Mouse (Mus musculus) intestine, embryonic 15.5 days (tissue): ENCODE data around the gene Crk. TPM values are rescaled to one million over a fixed set of nuclear protein-coding genes. Genes with fewer than 3 reads are reported as not detected.

Source experiments
- ATAC-seq: fragments of 200-750 bp; cut with Nextera tagmentation; 2 replicates; pipeline ENCODE4 v1.8.0; 2017; ENCODE audit warnings: moderate TSS enrichment, moderate library complexity
- H3K27ac ChIP-seq: fragments of 300-500 bp; sonication (generic); 2 replicates; pipeline ENCODE4 v1.5.1; 2015; ENCODE audit warnings: mild to moderate bottlenecking, inconsistent platforms
- H3K27me3 ChIP-seq: fragments of 300-500 bp; sonication (generic); replicated peaks from 2 replicates; pipeline ENCODE4 v1.6.1; 2015; ENCODE audit warnings: inconsistent platforms
- H3K36me3 ChIP-seq: fragments of 300-500 bp; sonication (generic); 2 replicates; pipeline ENCODE4 v1.6.1; 2015; ENCODE audit warnings: inconsistent platforms
- H3K4me1 ChIP-seq: fragments of 300-500 bp; sonication (generic); replicated peaks from 2 replicates; pipeline ENCODE4 v1.6.1; 2015; ENCODE audit warnings: inconsistent platforms
- H3K4me2 ChIP-seq: fragments of 300-500 bp; sonication (generic); replicated peaks from 2 replicates; pipeline ENCODE4 v1.6.1; 2015; ENCODE audit warnings: mild to moderate bottlenecking, inconsistent platforms
- H3K4me3 ChIP-seq: fragments of 300-500 bp; sonication (generic); replicated peaks from 2 replicates; pipeline ENCODE4 v1.5.1; 2015; ENCODE audit warnings: inconsistent platforms
- H3K9ac ChIP-seq: fragments of 300-500 bp; sonication (generic); 2 replicates; pipeline ENCODE4 v1.6.1; 2015; ENCODE audit warnings: inconsistent platforms
- H3K9me3 ChIP-seq: fragments of 300-500 bp; sonication (generic); 2 replicates; pipeline ENCODE4 v1.6.1; 2016; ENCODE audit warnings: inconsistent platforms
- WGBS: fragments of 180-500 bp; shearing (Covaris S2); methylation state at CpG from one replicate; pipeline ENCODE4 v1.1.7; 2015; 5-methylcytosine and 5-hydroxymethylcytosine counted together
- polyA plus RNA-seq: library from polyadenylated mRNA; unstranded; fragments of >200 nt; fragmentation: Nextera tagmentation; extraction: Ambion mirVana; gene quantifications from 2 replicates; pipeline ENCODE4 v1.2.1, GENCODE M21; 2015

Gene Crk
- polyA plus RNA-seq, 1 experiment from 2014 or later = 109 TPM

DNA sequence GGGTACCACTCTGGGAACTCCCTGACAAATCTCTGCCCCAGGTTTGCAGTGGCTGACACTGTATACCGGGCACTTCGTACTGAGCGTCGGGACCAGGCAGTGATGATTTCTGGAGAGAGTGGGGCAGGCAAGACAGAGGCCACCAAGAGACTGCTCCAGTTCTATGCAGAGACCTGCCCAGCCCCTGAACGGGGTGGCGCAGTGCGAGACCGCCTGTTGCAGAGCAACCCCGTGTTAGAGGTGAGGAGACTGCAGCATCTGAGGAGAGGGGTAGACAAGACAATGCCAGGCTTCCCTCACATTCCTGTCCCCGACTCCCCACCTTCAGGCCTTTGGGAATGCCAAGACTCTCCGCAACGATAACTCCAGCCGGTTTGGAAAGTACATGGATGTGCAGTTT is 20.7 kb upstream of the Crk start:
- WGBS = 92% methylated on average over 13 of the region's 13 CpGs
- Histone ChIP-seq H3K4me3 (no peak overlapping the region), H3K4me1 (peaks cover 35% of the 10 kb centered on the region), H3K27me3 (no peaks in the 10 kb centered on the region), H3K4me2 (no peak overlapping the region), H3K9me3 (no peaks in the 10 kb centered on the region), H3K9ac (no peak overlapping the region), H3K36me3 (peaks cover 31% of the 10 kb centered on the region), H3K27ac (no peak overlapping the region)
- no peak for ATAC-seq

DNA sequence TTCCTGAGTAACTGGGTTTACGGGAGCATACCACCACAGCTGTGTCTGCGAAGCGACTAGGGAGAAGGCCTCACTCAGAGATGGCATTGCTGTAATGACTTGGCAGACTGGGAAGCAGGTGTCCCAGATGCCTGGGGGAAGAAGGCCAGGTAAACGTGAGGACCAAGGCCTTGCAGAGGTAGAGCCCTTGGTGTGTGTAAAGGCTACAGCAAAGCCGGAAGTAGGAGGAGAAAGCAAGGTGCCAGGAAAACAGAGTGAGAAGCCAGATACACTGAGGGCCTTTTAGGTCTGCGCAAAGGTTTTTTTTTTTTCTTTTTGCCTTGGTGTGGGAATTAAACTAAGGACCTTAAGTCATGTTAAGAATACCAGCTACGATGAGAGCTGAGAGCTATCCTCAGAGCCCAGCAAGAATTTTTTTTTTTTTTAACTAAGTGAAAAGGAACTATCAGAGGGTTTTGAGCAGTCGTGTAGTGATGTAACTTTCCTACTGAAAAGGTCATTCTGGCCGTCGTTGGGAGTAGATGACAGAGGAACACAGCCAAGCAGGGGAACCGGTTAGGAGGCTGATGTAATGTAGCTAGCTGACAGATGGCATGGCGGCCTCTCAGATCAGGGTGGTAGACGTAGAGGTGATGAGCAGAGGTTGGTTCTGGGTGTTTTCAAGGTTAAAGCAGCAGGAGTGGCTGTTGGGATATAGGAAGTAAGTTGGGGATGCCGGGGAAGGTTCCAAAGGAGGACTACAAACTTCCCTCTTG is 19.9 kb upstream of the Crk start:
- H3K9me3 ChIP-seq = no peaks in the 10 kb centered on the region
- no peak for ATAC-seq

DNA sequence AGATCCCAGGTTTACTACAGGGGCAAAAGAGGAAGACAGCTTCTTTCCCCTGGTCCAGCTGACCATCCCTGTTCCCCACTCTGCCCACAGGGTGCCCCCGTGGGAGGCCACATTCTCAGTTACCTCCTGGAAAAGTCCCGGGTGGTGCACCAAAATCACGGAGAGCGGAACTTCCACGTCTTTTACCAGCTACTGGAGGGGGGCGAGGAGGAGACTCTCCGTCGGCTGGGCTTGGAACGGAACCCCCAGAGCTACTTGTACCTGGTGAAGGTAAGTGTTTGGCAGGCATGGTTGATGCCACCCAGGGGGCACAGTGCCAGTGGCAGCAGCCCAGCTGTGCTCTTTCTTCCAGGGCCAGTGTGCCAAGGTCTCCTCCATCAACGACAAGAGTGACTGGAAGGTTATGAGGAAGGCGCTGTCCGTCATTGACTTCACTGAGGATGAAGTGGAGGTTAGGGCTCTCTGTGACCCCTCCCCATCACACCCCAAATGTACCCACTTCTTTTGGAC is 18.9 kb upstream of the Crk start:
- WGBS = 92% methylated on average over 12 of the region's 12 CpGs
- Histone ChIP-seq H3K9me3 (no peaks in the 10 kb centered on the region), H3K4me2 (no peak overlapping the region), H3K4me3 (no peak overlapping the region), H3K4me1 (peaks cover 17% of the 10 kb centered on the region), H3K27ac (no peak overlapping the region), H3K36me3 (peaks cover 32% of the 10 kb centered on the region), H3K27me3 (no peaks in the 10 kb centered on the region), H3K9ac (no peak overlapping the region)
- ATAC-seq = no peak

More for the DNA sequence above, 19.9 kb upstream of the Crk start:
- Histone ChIP-seq H3K4me2 (no peak overlapping the region), H3K4me1 (peaks cover 27% of the 10 kb centered on the region), H3K27me3 (no peaks in the 10 kb centered on the region), H3K9ac (no peak overlapping the region), H3K27ac (no peak overlapping the region), H3K36me3 (peaks cover 31% of the 10 kb centered on the region), H3K4me3 (no peak overlapping the region)
- WGBS = 81% methylated on average over 14 of the region's 14 CpGs

DNA sequence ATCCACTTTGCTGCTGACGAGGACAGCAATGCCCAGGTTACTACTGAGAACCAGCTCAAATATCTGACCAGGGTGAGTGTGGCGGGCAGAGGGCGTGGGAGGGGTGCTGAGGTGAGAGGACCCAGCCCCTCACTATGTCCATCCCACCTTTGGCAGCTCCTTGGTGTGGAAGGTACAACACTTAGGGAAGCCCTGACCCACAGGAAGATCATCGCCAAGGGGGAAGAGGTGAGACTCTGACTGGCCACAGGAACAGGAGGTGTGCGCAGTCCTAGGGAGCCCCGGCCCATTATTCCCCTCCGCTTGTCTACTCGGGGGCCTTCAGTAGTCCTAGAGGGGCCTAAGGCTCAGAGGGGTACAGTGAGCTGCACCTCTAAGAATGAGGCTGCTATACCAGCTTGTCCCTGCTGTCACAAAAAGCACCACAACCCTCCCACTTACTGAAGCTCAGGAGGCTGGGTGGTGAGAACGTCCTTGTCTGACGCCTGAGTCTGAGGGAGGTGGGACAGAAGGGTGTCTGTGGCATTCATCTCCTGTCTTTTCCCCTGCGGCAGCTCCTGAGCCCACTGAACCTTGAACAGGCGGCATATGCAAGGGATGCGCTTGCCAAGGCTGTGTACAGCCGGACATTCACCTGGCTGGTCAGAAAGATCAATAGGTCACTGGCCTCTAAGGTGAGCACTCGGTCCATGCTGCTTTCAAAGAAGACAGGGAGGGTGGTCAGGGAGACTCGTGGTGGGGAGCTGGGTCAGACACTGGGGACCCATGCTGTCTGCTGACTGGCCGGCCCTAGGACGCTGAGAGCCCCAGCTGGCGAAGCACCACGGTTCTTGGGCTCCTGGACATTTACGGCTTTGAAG is 17.9 kb upstream of the Crk start:
- peaks cover 12% of the 10 kb centered on the region for H3K4me1 ChIP-seq
- 89% methylated on average over 21 of the region's 21 CpGs for WGBS
- no peaks in the 10 kb centered on the region for H3K9me3 ChIP-seq
- peaks cover 42% of the 10 kb centered on the region for H3K36me3 ChIP-seq
- no peak for ATAC-seq
- H3K27me3 ChIP-seq = no peaks in the 10 kb centered on the region
- H3K27ac ChIP-seq = no peak overlapping the region
- H3K4me2 ChIP-seq = no peak overlapping the region
- no peak overlapping the region for H3K4me3 ChIP-seq
- H3K9ac ChIP-seq = no peak overlapping the region

DNA sequence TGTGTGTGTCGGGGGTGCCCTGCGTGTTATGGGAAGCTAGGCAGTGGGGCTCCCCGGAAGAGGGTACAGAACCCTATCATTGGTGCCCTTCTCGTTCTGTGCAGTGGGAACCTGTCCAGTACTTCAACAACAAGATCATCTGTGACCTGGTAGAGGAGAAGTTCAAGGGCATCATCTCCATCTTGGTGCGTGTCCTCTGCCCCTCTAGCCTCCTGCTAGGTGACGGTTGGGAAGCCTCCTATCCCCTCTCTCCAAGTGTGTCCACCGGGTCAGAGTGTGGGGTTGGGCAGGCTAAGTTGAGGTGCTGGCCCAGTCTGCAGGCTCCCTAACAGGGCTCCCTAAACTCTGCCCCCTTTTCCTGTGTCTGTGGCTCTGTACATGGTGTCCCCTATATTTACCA is 16.9 kb upstream of the Crk start:
- Histone ChIP-seq H3K4me2 (no peak overlapping the region), H3K27me3 (no peaks in the 10 kb centered on the region), H3K4me3 (no peak overlapping the region), H3K9me3 (no peaks in the 10 kb centered on the region), H3K27ac (no peak overlapping the region), H3K9ac (no peak overlapping the region), H3K36me3 (peaks cover 51% of the 10 kb centered on the region), H3K4me1 (peaks cover 3% of the 10 kb centered on the region; the same call in 1 of the 2 replicates)
- no peak for ATAC-seq
- 93% methylated on average over 7 of the region's 7 CpGs for WGBS

DNA sequence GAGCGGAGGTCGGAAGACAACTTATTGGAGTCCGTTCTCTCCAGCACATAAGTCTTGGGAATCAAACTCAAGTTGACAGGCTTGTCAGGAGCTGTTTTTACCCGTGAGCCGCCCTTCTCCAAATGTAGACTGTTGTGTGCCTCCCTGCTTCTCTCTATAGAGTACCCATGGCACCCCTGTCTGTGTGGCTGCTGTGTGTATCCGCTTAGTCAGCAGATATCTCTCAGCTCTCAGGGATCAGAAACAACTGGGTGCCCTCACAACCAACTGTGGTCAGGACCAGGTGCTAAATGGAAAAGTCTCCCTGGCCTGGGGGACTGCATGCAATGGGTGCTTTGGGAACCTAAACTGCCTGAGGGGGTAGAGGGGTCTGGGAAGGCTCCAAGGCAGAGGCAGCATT is 12.8 kb upstream of the Crk start:
- H3K4me1 ChIP-seq = no peaks in the 10 kb centered on the region
- H3K9me3 ChIP-seq = no peaks in the 10 kb centered on the region
- no peak overlapping the region for H3K9ac ChIP-seq
- ATAC-seq = no peak
- no peaks in the 10 kb centered on the region for H3K27me3 ChIP-seq
- H3K4me2 ChIP-seq = no peak overlapping the region
- H3K4me3 ChIP-seq = no peak overlapping the region
- peaks cover 62% of the 10 kb centered on the region for H3K36me3 ChIP-seq
- 92% methylated on average over 6 of the region's 6 CpGs for WGBS
- no peak overlapping the region for H3K27ac ChIP-seq

DNA sequence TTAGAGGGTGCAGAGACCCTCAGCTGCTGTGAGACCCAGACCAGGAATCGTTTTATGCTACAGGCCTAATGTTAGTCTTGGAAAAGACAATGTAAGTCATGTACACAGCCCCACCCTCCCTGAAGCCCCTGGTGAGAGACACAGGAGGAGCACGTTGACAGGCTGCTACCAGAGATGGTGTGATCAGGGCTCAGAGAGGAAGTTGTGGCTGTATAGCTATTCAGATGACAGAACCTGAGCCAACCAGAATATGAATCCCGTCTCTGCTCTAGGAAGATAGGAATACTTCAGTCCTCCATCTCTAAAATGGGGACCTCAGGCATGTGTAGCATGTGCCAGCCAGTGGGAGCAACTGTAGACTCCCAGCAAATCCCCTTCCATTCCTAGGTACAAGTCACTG is 10.4 kb upstream of the Crk start:
- Histone ChIP-seq H3K9ac (no peak overlapping the region), H3K9me3 (no peaks in the 10 kb centered on the region), H3K4me2 (no peak overlapping the region), H3K4me3 (no peak overlapping the region), H3K4me1 (no peaks in the 10 kb centered on the region), H3K27me3 (no peaks in the 10 kb centered on the region), H3K27ac (no peak overlapping the region), H3K36me3 (peaks cover 68% of the 10 kb centered on the region)
- WGBS = 83% methylated on average over 3 of the region's 3 CpGs
- no peak for ATAC-seq

DNA sequence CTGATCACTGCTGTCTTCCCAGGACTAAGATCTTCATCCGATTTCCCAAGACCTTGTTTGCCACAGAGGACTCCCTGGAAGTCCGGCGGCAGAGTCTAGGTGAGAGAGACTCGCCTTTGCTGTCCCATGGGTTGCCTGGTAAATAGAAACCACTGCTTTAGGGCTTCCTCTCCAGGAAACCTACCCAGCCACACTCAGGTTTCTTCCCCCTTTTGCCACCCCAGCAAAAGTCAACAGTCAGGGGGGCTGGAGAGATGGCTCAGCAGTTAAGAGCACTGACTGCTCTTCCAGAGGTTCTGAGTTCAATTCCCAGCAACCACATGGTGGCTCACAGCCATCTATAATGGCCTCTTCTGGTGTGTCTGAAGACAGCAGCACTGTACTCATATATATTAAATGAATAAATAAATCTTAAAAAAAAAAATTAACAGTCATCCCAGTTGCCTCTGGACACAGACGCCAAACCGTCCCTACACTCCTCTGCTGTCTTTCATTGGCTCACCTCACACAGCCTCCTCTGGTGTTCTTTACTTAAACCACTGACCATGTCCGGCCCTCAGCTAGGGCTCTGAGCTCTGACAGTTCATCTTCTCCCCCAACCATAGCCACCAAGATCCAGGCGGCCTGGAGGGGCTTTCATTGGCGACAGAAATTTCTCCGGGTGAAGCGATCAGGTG is 9.7 kb upstream of the Crk start:
- WGBS = 89% methylated on average over 11 of the region's 11 CpGs
- Histone ChIP-seq H3K27me3 (no peaks in the 10 kb centered on the region), H3K4me3 (no peak overlapping the region), H3K9ac (no peak overlapping the region), H3K9me3 (no peaks in the 10 kb centered on the region), H3K4me1 (no peaks in the 10 kb centered on the region), H3K27ac (no peak overlapping the region), H3K4me2 (no peak overlapping the region), H3K36me3 (peaks cover 70% of the 10 kb centered on the region)
- ATAC-seq = no peak

DNA sequence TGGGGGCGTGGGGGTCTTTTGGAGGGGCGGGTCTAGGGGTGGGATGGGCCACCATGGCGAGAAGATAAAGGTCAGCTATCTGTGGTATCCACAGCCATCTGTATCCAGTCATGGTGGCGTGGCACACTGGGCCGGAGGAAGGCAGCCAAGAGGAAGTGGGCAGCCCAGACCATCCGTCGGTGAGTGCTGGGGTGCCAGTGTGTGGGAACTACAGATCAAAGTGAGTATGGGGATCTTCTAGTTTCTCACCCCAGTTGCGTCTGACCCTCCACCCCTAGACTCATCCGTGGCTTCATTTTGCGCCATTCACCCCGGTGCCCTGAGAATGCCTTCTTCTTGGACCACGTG is 9.2 kb upstream of the Crk start:
- 89% methylated on average over 12 of the region's 12 CpGs for WGBS
- Histone ChIP-seq H3K9ac (no peak overlapping the region), H3K4me3 (no peak overlapping the region), H3K4me1 (no peaks in the 10 kb centered on the region), H3K36me3 (peaks cover 70% of the 10 kb centered on the region), H3K27me3 (no peaks in the 10 kb centered on the region), H3K27ac (no peak overlapping the region), H3K4me2 (no peak overlapping the region), H3K9me3 (no peaks in the 10 kb centered on the region)
- no peak for ATAC-seq

DNA sequence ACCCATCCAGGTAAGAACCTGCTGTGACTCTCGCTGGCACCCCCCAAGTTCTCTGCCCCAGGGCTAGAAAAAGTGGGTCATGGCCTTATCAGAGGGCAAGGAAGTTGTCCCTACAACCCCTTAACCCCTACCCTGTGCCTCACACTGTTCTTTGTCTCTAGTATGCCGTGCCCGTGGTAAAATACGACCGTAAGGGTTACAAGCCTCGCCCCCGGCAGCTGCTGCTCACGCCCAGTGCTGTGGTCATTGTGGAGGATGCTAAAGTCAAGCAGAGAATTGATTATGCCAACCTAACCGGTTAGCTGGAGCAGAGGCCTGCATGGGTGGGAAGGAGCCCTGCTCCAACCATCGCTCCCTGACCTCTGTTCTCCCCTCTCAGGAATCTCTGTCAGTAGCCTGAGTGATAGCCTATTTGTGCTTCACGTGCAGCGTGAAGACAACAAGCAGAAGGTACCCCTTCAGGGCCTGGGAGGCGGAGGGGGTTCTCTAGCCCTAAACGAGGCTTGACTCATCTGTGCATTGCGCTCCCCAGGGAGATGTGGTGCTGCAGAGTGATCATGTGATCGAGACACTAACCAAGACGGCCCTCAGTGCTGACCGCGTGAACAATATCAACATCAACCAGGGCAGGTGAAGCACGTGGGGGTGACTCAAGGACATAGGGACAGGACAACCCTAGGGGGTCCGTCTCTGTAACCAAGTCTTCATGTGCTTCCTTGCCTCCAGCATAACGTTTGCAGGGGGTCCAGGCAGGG is 7.5 kb upstream of the Crk start:
- Histone ChIP-seq H3K4me1 (no peaks in the 10 kb centered on the region), H3K27me3 (no peaks in the 10 kb centered on the region), H3K4me3 (no peak overlapping the region), H3K9ac (no peak overlapping the region), H3K27ac (no peak overlapping the region), H3K36me3 (peaks cover 54% of the 10 kb centered on the region), H3K4me2 (no peak overlapping the region), H3K9me3 (no peaks in the 10 kb centered on the region)
- 84% methylated on average over 22 of the region's 22 CpGs for WGBS
- no peak for ATAC-seq

DNA sequence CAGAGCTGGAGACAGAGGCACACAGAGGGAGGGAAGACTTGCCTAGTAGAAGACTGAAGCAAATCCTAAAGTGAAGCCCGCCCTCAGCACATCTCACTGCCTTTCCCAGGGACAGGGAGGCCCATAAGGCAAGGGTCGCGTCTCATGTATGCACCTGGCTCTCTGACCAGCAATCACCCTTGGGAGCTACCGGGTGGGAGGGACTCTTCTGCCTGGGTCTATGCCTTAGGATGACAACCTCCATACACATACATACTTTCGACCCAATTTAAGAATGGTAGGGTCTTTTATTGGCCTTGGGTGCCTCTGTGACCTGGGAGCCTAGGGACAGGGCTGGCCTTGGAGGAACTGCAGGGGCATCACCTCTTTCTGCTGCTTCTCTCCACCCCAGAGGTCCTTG is 5.6 kb upstream of the Crk start:
- Histone ChIP-seq H3K9ac (no peak overlapping the region), H3K4me2 (no peak overlapping the region), H3K36me3 (peaks cover 44% of the 10 kb centered on the region), H3K27me3 (no peaks in the 10 kb centered on the region), H3K9me3 (no peaks in the 10 kb centered on the region), H3K27ac (no peak overlapping the region), H3K4me1 (no peaks in the 10 kb centered on the region), H3K4me3 (no peak overlapping the region)
- 92% methylated on average over 5 of the region's 5 CpGs for WGBS
- no peak for ATAC-seq

DNA sequence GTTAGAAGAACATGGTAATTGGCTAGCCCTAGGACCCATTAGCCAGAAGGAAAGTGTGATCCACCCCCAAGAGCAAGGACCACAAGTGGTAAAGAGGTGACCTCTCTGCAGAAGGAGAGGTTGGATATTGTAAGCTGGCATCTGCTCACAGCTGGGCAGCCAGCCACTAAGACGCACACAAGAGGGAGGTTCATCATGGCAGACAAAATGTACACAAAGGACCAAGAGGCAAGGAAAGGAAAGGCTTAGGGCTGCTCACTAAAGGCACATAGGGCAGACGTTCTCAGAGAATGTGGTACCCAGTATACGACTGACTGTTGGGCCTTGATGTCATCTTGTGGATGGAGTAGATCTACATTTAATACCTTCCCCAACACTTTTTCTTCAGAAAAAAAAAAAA is 4.2 kb upstream of the Crk start:
- Histone ChIP-seq H3K9ac (no peak overlapping the region), H3K27me3 (no peaks in the 10 kb centered on the region), H3K27ac (no peak overlapping the region), H3K9me3 (no peaks in the 10 kb centered on the region), H3K36me3 (peaks cover 31% of the 10 kb centered on the region), H3K4me1 (no peaks in the 10 kb centered on the region), H3K4me3 (no peak overlapping the region), H3K4me2 (no peak overlapping the region)
- 74% methylated on average over 3 of the region's 3 CpGs for WGBS
- ATAC-seq = no peak
